ENCODE assay signal across 10 mouse cellular contexts in genomic region chr5:143932831-143933230, GRCm38 (mm10). TPM values are rescaled to one million over a fixed set of nuclear protein-coding genes. Genes with fewer than 3 reads are reported as not detected.
DNase-seq lines count a peak whose midpoint lies in the region; ATAC-seq and TF ChIP-seq lines count a peak whose summit lies in the region.
"Had no signal": no experiment of that assay in that cellular context is flagged by ENCODE, and none has a peak within 500 bp of the region (broad histone marks: within the 10 kb centered on the region; RNA-seq: fewer than 3 reads in every experiment).

Gene Rsph10b, plus strand, starts transcription at chr5:143933035.

- no peak for TF ChIP-seq EP300 in heart, adult 2 months (IDR thresholded peaks at IDR 0.05; ENCODE audit: insufficient read depth, low read depth, low read length)

- no peak for ATAC-seq in forebrain, embryonic 12.5 days (ENCODE audit: low FRiP score)

- H3K9ac ChIP-seq in forebrain, embryonic 12.5 days = no peak within 1 kb of the TSS
- H3K9ac ChIP-seq in heart, adult 2 months (ENCODE audit: low read depth, low read length) = no peak within 1 kb of the TSS
- H3K9ac ChIP-seq: heart, embryonic 15.5 days; liver, embryonic 15.5 days had no signal

- 14% methylated on average over 8 of the region's 8 CpGs for WGBS in forebrain, embryonic 12.5 days
- WGBS in heart, adult 2 months = 29% methylated on average over 8 of the region's 8 CpGs

- TF ChIP-seq POLR2A in heart, adult 2 months (IDR thresholded peaks at IDR 0.05; ENCODE audit: insufficient read depth, low read depth, low read length) = no peak

- no peak within 1 kb of the TSS for H3K27ac ChIP-seq in forebrain, embryonic 12.5 days
- no peak within 1 kb of the TSS for H3K27ac ChIP-seq in heart, adult 2 months
- H3K27ac ChIP-seq: heart, embryonic 15.5 days; liver, embryonic 15.5 days had no signal

- H3K4me1 ChIP-seq in forebrain, embryonic 12.5 days = no peaks in the 10 kb centered on the region
- no peaks in the 10 kb centered on the region for H3K4me1 ChIP-seq in heart, adult 2 months (ENCODE audit: control insufficient read depth, insufficient read depth, low read length)
- H3K4me1 ChIP-seq: heart, embryonic 15.5 days had no signal

- no peak within 1 kb of the TSS for H3K4me3 ChIP-seq in forebrain, embryonic 12.5 days (replicated peaks)
- H3K4me3 ChIP-seq in heart, adult 2 months = no peak within 1 kb of the TSS
- H3K4me3 ChIP-seq: heart, embryonic 15.5 days; liver, embryonic 15.5 days had no signal

- H3K4me2 ChIP-seq in forebrain, embryonic 12.5 days = peak within 1 kb of the TSS; percentile 26; the same call in 1 of the 2 replicates
- H3K4me2 ChIP-seq: heart, embryonic 15.5 days; liver, embryonic 15.5 days had no signal

- DNase-seq in right cerebral cortex, postnatal 4 days = peak; percentile 19
- no peak for DNase-seq in right cerebral cortex, postnatal 25 days
- DNase-seq in lung, postnatal 10 days = peak; percentile 49
- no peak for DNase-seq in thymus, postnatal 0 days (ENCODE audit: low spot score)
- DNase-seq in left cerebral cortex, adult 9 months (ENCODE audit: low spot score in 2 of 2) = no peak
- DNase-seq in heart, adult 2 months = no peak
- no peak for DNase-seq in kidney, adult 8-10 months

- TF ChIP-seq CTCF in heart, adult 2 months (IDR thresholded peaks at IDR 0.05) = no peak

- H3K36me3 ChIP-seq in forebrain, embryonic 12.5 days (replicated peaks) = peaks cover 41% of the 10 kb centered on the region
- H3K36me3 ChIP-seq in heart, adult 2 months (ENCODE audit: control insufficient read depth, insufficient read depth, low read length) = no peaks in the 10 kb centered on the region

- H3K9me3 ChIP-seq in forebrain, embryonic 12.5 days = no peaks in the 10 kb centered on the region
- H3K9me3 ChIP-seq: heart, embryonic 15.5 days; liver, embryonic 15.5 days had no signal

- intact Hi-C loops in heart, adult 2 months (cut with DNase I) = no loop called here

- H3K27me3 ChIP-seq in forebrain, embryonic 12.5 days = no peaks in the 10 kb centered on the region
- no peaks in the 10 kb centered on the region for H3K27me3 ChIP-seq in heart, adult 2 months (ENCODE audit: control insufficient read depth, insufficient read depth, low read length)
- H3K27me3 ChIP-seq: heart, embryonic 15.5 days; liver, embryonic 15.5 days had no signal

- no peaks in the 10 kb centered on the region for H3K79me2 ChIP-seq in heart, adult 2 months (replicated peaks; ENCODE audit: control insufficient read depth, insufficient read depth, low read length)

RNA-seq across cellular contexts. Expression of gene Rsph10b, which starts in this region (rescaled TPM):
- 2.2 and 3.4 TPM in 2 replicates for polyA plus RNA-seq in forebrain, embryonic 12.5 days (2016; fragmentation: Nextera tagmentation; extraction: Ambion mirVana)
- polyA plus RNA-seq in thymus, postnatal 0 days (2015; fragmentation: Nextera tagmentation; extraction: Ambion mirVana) = 0.49 and 0.71 TPM in 2 replicates
- under 1 TPM in 1 of 2 experiments, not detected in 1; 0.30 TPM for total RNA-seq in heart, adult 2 months (2021)
- 0.47 and 0.50 TPM in 2 replicates for polyA plus RNA-seq in heart, adult 2 months (2012; rRNA removed)

Comparison
In these comparisons a context has a peak if more than half of its experiments do, and no peak if none do; other contexts are left out.
1. DNase-seq: peak in right cerebral cortex, postnatal 4 days (single experiment) and lung, postnatal 10 days (single experiment); none in right cerebral cortex, postnatal 25 days (single experiment), thymus, postnatal 0 days (single experiment), left cerebral cortex, adult 9 months (0 of 2), heart, adult 2 months (0 of 2) and kidney, adult 8-10 months (0 of 2).